Comparison of ENCODE assay signal across 8 mouse cellular contexts in the genomic region with DNA sequence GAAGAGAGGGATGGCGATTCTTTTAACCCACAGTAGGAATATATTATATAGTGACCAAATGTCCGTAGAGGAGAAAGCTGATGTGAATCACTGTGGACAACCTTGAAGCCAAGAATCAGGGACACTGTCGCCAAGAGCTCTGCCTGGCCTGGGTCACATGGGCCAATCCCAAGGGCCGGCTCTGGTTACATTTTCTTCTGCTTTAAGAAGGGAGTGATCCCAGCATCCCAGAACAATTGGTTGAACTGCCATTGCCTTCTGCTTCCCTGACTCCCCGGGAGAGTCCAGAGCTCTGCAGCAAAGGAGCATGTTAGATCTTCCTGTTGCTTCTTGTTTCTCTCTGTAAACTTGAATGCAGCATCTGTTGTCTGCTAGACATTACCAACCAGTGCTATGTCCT.
DNase-seq lines count a peak whose midpoint lies in the region; ATAC-seq lines count a peak whose summit lies in the region.

No protein-coding gene starts in this region.

- WGBS in neural tube, embryonic 15.5 days = 59% methylated on average over 5 of the region's 5 CpGs

- no peaks in the 10 kb centered on the region for H3K9me3 ChIP-seq in neural tube, embryonic 15.5 days (replicated peaks)

- no peaks in the 10 kb centered on the region for H3K27me3 ChIP-seq in neural tube, embryonic 15.5 days (replicated peaks)

- H3K4me2 ChIP-seq in neural tube, embryonic 15.5 days = no peak overlapping the region; the same call in 1 of the 2 replicates

- H3K4me3 ChIP-seq in neural tube, embryonic 15.5 days (replicated peaks) = no peak overlapping the region

- no peak overlapping the region for H3K9ac ChIP-seq in neural tube, embryonic 15.5 days (replicated peaks)

- DNase-seq in lung, postnatal 10 days = peak; percentile 9
- DNase-seq in lung, adult 18-20 months = no peak
- DNase-seq in cerebellum, postnatal 36 days = peak; percentile 24 to 43
- peak; percentile 37 for DNase-seq in heart, adult 8-10 months (ENCODE audit: low spot score)
- no peak for DNase-seq in left cerebral cortex, postnatal 10 days (ENCODE audit: extremely low spot score in 1 of 2, low spot score in 2 of 2)
- DNase-seq in layer of hippocampus, postnatal 25 days (ENCODE audit: extremely low spot score in 1 of 2, low spot score in 1 of 2) = no peak
- no peak for DNase-seq in kidney, postnatal 36 days

- intact Hi-C loops in left cerebral cortex, postnatal 10 days (cut with DNase I) = loop anchor here (10.0 kb wide), 2 partner anchors 128 to 192 kb away; partner anchors contain the start of gene Map1b

- 0 out of 2 replicates have a peak overlapping the region, but pooled peaks have one; percentile 48 for H3K27ac ChIP-seq in neural tube, embryonic 15.5 days (replicated peaks)

- no peak for ATAC-seq in neural tube, embryonic 15.5 days (ENCODE audit: low FRiP score)

- H3K36me3 ChIP-seq in neural tube, embryonic 15.5 days = no peaks in the 10 kb centered on the region

- peaks cover 23% of the 10 kb centered on the region for H3K4me1 ChIP-seq in neural tube, embryonic 15.5 days

Comparison
In these comparisons a context has a peak if more than half of its experiments do, and no peak if none do; other contexts are left out.
1. DNase-seq: peak in lung, postnatal 10 days (single experiment), cerebellum, postnatal 36 days (2 of 2) and heart, adult 8-10 months (single experiment); none in lung, adult 18-20 months (0 of 2), left cerebral cortex, postnatal 10 days (0 of 2), layer of hippocampus, postnatal 25 days (0 of 2) and kidney, postnatal 36 days (0 of 2).